Mouse (Mus musculus) ES-E14 (cell line): ENCODE measurements around the gene Ganab. TPM values are rescaled to one million over a fixed set of nuclear protein-coding genes. Genes with fewer than 3 reads are reported as not detected.

Experiments used
- DNase-seq: peaks from one replicate; pipeline ENCODE4 v3.0.0-alpha.2; 2013; ENCODE audit warnings: low read depth, low spot score
- H3K27ac ChIP-seq: 2 replicates; pipeline ENCODE4 v1.5.1; 2012; ENCODE audit warnings: low read depth, mild to moderate bottlenecking, low read length, moderate library complexity, mixed read lengths; ENCODE audit not compliant: poor library complexity, insufficient read depth, severe bottlenecking
- H3K36me3 ChIP-seq: 2 replicates; pipeline ENCODE4 v1.6.1; 2012; ENCODE audit warnings: mild to moderate bottlenecking, low read length, moderate library complexity, mixed read lengths; ENCODE audit not compliant: control insufficient read depth, poor library complexity, insufficient read depth, severe bottlenecking
- H3K4me1 ChIP-seq, 2 experiments: fragments of 150-350 bp in 1 of 2; sonication (generic) in 1 of 2; 2 replicates each; pipeline ENCODE4 v1.6.1; 2012; ENCODE audit warnings: low read length in 2 of 2, mild to moderate bottlenecking in 1 of 2, mixed read lengths in 1 of 2; ENCODE audit not compliant: control insufficient read depth in 2 of 2, insufficient read depth in 2 of 2, poor library complexity in 1 of 2
- H3K4me3 ChIP-seq, 2 experiments: fragments of 150-350 bp in 1 of 2; sonication (generic) in 1 of 2; 2 replicates each; pipeline ENCODE4 v1.5.1; 2012; ENCODE audit warnings: low read length in 2 of 2, low read depth in 1 of 2, mild to moderate bottlenecking in 1 of 2, mixed read lengths in 1 of 2; ENCODE audit not compliant: insufficient read depth in 1 of 2, poor library complexity in 1 of 2, severe bottlenecking in 1 of 2
- H3K9ac ChIP-seq: 2 replicates; pipeline ENCODE4 v1.6.1; 2012; ENCODE audit warnings: low read depth, mild to moderate bottlenecking, low read length, mixed read lengths; ENCODE audit not compliant: poor library complexity, insufficient read depth, severe bottlenecking
- H3K9me3 ChIP-seq: fragments of 150-350 bp; sonication (generic); 2 replicates; pipeline ENCODE4 v1.6.1; 2012; ENCODE audit warnings: low read depth, mild to moderate bottlenecking, low read length; ENCODE audit not compliant: control insufficient read depth, insufficient read depth
- CHD2 ChIP-seq: IDR thresholded peaks from 2 replicates; pipeline ENCODE4 v1.6.1; 2014; ENCODE audit warnings: mild to moderate bottlenecking, low read depth, low read length, inconsistent platforms
- HCFC1 ChIP-seq: IDR thresholded peaks from 2 replicates; pipeline ENCODE4 v1.6.1; 2012; ENCODE audit warnings: low read length, inconsistent platforms, borderline replicate concordance; ENCODE audit not compliant: insufficient read depth
- MAFK ChIP-seq: IDR thresholded peaks from 2 replicates; pipeline ENCODE4 v1.6.1; 2014; ENCODE audit warnings: mild to moderate bottlenecking, low read depth, low read length, inconsistent platforms; ENCODE audit not compliant: insufficient read depth
- ZC3H11A ChIP-seq: IDR thresholded peaks from 2 replicates; pipeline ENCODE4 v1.6.1; 2012; ENCODE audit warnings: low read depth, mild to moderate bottlenecking, inconsistent platforms, low read length, borderline replicate concordance
- ZNF384 ChIP-seq: IDR thresholded peaks from 2 replicates; pipeline ENCODE4 v1.6.1; 2012; ENCODE audit warnings: low read depth, low read length, inconsistent platforms
- in situ Hi-C, 2 experiments: fragments of 600-800 bp; cut with MboI; formaldehyde crosslinking; loops; one replicate each; pipeline ENCODE4 v1.15.1; 2025; ENCODE audit warnings: low sequenced_read_pairs in 2 of 2, inconsistent platforms in 1 of 2; ENCODE audit not compliant: unreplicated experiment in 2 of 2
- total RNA-seq: library from RNA; depleted of rRNA; stranded (reverse); fragments of 300-350 nt; gene quantifications from 2 replicates; pipeline ENCODE4 v1.2.3, GENCODE M21; 2012; rRNA removed

Gene Ganab
- 321 and 436 TPM in 2 replicates for total RNA-seq

GRCm38 (mm10) chr19:8897865-8898495, at the start of gene Ganab:
Ganab (plus strand) TSS chr19:8898071.
- TF ChIP-seq ZNF384, result no peak
- peak; percentile 54; the same call in 1 of the 2 replicates for TF ChIP-seq HCFC1
- TF ChIP-seq ZC3H11A, result no peak
- no peak for TF ChIP-seq MAFK
- TF ChIP-seq CHD2, result no peak
- peak within 1 kb of the TSS; percentile 96 to 100 for H3K4me3 ChIP-seq
- in situ Hi-C loops, result no loop called here
- H3K4me1 ChIP-seq, result peaks cover 2 to 4% of the 10 kb centered on the region in 2 experiments; a peak in 1 of 4 replicates
- H3K36me3 ChIP-seq, result peaks cover 21% of the 10 kb centered on the region
- peak within 1 kb of the TSS; percentile 91 for H3K27ac ChIP-seq
- no peaks in the 10 kb centered on the region for H3K9me3 ChIP-seq
- H3K9ac ChIP-seq, result peak within 1 kb of the TSS; percentile 91
- peak; percentile 95 for DNase-seq

DNA sequence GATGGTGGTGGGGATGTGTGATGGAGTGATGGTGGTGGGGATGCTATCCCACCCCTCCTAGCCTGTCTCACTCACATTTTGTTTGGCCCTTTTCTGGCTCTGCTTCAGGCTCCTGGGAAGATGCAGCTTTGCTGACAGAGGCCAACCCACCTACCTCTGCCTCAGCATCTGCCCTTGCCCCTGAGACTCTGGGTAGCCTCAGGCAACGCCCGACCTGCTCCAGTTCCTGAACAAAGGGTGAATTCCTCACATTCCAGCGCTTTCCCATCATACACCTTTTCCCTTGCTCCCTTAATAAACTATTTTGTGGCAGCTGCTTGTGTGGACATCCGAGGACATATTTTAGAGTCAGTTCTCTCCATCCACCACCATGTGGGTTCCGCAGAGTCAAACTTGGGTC, 49.5 kb upstream of the Ganab start:
- Histone ChIP-seq H3K36me3 (peaks cover 8% of the 10 kb centered on the region; the same call in 1 of the 2 replicates), H3K4me3 (no peak overlapping the region), H3K4me1 (peaks cover 5 to 18% of the 10 kb centered on the region in 2 experiments; a peak in 2 of 4 replicates), H3K27ac (no peak overlapping the region), H3K9ac (no peak overlapping the region), H3K9me3 (no peaks in the 10 kb centered on the region)
- no peak for DNase-seq
- in situ Hi-C loops, result no loop called here
- no peak for TF ChIP-seq HCFC1
- TF ChIP-seq ZC3H11A, result no peak
- TF ChIP-seq CHD2, result no peak

- in situ Hi-C loops, result loop anchor here (10.0 to 25.0 kb wide), 2 partner anchors 237 to 244 kb away; partner anchors contain the start of gene Scgb1a1 (in 1 of the 2)
- peak within 1 kb of the TSS; percentile 36; the same call in 1 of the 2 replicates for H3K27ac ChIP-seq
- no peak for TF ChIP-seq HCFC1
- H3K4me1 ChIP-seq, result peaks cover 5 to 18% of the 10 kb centered on the region in 2 experiments; a peak in 2 of 4 replicates
- H3K36me3 ChIP-seq, result peaks cover 8% of the 10 kb centered on the region; the same call in 1 of the 2 replicates
- no peak for DNase-seq
- H3K4me3 ChIP-seq, result peak within 1 kb of the TSS; percentile 29 to 48
- no peaks in the 10 kb centered on the region for H3K9me3 ChIP-seq
- peak within 1 kb of the TSS; percentile 17 for H3K9ac ChIP-seq
Measured at GRCm38 (mm10) chr19:8850402-8850901, 47.4 kb upstream of the Ganab start, which contains the start of gene Lrrn4cl. Lrrn4cl (plus strand) TSS chr19:8850768.

- H3K4me3 ChIP-seq, result peak overlapping the region; percentile 29 to 40
- H3K27ac ChIP-seq, result no peak overlapping the region
- TF ChIP-seq ZNF384 (no peak), ZC3H11A (no peak), CHD2 (no peak), MAFK (no peak), HCFC1 (no peak)
- no peak overlapping the region; the same call in 1 of the 2 replicates for H3K9ac ChIP-seq
- no peaks in the 10 kb centered on the region for H3K9me3 ChIP-seq
- in situ Hi-C loops, result loop anchor here (10.0 to 25.0 kb wide), 2 partner anchors 236 to 243 kb away; partner anchors contain the start of gene Scgb1a1 (in 1 of the 2)
- H3K36me3 ChIP-seq, result 0 out of 2 replicates have a peak, but pooled peaks cover 3% of the 10 kb centered on the region
- DNase-seq, result no peak
- peaks cover 5 to 16% of the 10 kb centered on the region in 2 experiments; a peak in 2 of 4 replicates for H3K4me1 ChIP-seq
Measured at GRCm38 (mm10) chr19:8851639-8852038, 46.2 kb upstream of the Ganab start.
